Mouse (Mus musculus): ENCODE results near the gene Bicra.
A peak's percentile ranks its signal among the peaks of the same experiment; 100 is the strongest.

Gene Bicra

GRCm38 (mm10) chr7:16012576-16013263 is 35.0 kb downstream of the Bicra start:
- DNase-seq = peak; percentile 56

- DNase-seq = no peak
These were observed 36.2 kb downstream of the Bicra start for GRCm38 (mm10) chr7:16011418-16012085.

DNA sequence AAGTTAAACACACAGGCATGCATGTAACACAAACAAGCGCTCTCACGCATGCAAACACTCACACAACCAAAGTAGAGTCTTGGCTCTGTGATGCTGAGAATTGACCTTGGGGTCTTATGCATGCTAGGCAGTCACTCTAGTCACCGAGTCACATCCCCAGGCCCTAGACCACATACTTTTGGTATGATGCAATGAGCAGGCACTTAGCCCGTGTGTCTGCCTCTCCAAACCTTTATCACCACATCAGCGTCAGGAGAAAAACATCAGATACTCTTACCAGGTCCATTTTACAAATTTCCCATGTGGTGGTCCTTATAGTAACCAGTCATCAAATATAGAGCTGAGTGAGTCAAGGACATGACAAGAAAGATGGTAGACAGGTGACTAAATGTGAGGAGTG is 37.1 kb downstream of the Bicra start:
- DNase-seq = no peak

DNA sequence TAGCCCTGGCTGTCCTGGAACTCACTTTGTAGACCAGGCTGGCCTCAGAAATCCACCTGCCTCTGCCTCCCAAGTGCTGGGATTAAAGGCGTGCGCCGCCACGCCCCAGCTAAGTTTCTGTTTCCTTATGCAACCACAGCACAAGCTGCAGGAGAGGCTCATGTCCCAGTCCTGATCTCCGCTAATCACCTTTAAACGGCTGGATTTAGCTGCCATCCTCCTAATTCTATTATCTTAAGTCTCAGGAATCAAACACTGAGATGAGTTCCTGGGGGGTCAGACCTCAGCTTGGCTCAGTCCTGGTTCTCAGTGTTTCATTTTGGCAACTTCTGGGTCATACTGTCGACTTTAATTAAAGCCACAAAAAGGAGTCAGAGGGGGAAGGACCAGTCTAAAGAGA is 38.1 kb downstream of the Bicra start:
- no peak for DNase-seq

- DNase-seq = no peak
These were observed 42.7 kb downstream of the Bicra start for GRCm38 (mm10) chr7:16005020-16005419.

DNA sequence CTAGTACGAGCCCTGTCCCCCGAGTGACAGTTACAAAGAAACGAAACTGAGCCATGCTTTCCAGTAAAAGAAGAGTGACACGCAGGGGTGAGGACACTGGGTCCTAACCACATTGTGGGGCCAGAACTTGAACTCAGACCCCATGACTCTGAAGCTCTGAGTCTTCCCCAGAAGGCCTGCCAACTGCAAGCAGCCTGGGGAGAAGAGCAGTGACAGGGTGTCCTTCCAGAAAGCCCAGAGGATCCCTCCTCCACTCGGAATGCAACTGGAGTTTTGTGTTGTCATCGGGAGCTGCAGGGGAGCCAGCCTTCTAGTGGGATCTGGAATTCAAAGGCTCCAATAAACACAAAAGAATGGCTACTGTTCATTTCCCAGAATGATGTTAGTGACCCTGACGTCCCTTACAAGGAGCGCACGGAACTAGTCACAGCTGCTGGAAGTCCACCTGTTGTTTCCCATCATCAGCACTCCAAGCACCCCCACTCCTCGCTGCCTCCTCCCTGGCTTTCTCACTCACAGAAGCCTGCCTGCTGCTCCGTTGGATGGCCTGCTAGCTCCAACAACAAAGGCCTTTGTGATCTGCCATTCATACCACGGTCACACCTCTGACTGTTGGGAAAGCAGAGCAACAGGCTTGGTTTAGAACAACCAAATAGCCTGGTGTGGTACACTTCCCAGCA is 43.4 kb downstream of the Bicra start:
- DNase-seq = no peak

DNA sequence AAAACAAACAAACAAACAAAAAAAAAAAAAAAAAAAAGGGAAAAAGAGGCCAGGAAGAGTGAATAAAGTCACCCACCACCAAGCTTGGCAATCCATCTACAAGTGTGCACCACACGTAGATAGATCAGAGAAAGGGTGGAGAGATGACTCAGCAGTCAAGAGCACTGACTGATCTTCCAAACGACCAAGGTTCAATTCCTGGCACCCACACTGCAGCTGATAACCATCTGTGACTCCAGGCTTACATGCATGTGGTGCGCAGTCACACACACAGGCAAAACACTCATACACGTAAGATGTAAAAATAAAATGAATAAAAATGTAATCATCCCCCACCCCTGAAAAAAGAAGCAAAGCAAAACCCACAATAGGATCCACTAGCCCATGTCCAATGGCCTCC is 44.7 kb downstream of the Bicra start:
- no peak for DNase-seq

GRCm38 (mm10) chr7:16002171-16002570 is 45.5 kb downstream of the Bicra start:
- DNase-seq = no peak

- DNase-seq = peak; percentile 45
These were observed 46.0 kb downstream of the Bicra start for GRCm38 (mm10) chr7:16001691-16002090.

DNA sequence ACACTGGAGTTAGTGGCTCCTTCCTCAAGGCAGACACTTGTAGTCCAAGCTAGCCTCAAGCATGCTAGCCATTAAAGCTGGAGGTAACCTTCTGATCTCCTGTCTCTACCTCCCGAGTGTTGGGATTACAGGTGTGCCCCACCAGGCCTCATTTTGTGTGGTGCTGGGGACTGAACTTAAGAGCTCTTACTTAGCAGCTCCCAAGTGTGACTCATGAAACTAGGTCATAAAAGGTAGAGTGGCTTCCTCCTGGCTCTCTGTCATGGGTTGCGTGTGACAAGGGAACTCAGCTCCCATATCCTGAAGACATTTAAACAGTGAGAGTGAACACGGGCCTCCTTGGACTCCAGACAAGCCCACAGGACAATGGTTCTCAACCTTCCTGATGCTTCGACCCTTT is 53.9 kb downstream of the Bicra start:
- DNase-seq = no peak

- no peak for DNase-seq
These were observed 54.6 kb downstream of the Bicra start for GRCm38 (mm10) chr7:15993152-15993551.

DNA sequence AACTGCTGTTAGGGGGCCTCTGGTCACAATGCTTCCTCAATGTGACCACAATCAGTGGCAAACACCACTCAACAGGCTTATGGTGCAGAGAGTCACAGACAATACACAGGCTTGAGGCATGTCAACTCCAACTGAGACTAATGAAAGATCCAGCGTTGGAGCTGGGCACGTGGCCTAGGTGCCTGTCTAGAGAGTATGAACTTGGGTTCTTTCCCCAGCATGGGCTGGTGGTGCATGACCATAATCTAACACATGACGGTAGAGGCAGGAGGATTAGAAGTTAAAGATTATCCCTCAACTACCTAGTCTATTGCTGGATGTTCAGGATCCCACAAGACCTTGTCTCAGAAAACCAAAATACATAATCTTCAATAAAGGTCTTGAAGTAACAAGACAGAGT is 56.0 kb downstream of the Bicra start:
- DNase-seq = no peak

DNA sequence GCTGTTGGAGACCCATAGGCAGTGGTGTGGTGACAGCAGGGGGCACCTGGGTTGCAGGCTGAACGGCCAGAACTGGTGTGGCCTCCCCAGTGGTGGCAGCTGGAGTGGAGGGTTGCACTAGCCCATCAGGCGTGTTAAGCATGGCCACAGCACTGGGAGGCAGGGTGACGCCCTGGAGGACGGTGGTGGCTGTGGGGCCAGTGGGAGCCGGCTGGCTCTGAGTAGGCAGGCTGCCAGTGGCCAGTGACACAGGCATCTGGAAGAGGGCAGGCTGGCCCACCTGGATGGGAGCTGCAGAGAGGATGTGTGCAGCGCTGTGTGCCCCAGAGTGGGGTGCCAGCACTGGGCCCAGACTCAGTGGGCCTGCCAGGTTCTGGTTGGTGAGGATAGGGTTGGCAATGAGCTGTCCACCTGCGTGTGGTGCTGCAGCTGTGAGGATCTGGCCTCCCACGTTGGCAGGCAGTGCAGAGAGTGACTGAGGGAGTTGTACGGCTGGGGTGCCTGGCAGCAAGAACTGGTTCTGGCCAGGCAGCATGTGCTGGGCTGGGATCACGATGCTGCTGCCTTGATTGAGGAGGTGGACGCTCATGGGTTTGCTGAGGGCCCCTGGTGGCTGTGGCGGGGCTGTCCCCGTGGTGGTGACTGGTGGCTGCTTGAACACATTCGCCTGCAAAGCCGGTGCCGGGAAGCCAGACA is 59.9 kb downstream of the Bicra start:
- DNase-seq = no peak

DNA sequence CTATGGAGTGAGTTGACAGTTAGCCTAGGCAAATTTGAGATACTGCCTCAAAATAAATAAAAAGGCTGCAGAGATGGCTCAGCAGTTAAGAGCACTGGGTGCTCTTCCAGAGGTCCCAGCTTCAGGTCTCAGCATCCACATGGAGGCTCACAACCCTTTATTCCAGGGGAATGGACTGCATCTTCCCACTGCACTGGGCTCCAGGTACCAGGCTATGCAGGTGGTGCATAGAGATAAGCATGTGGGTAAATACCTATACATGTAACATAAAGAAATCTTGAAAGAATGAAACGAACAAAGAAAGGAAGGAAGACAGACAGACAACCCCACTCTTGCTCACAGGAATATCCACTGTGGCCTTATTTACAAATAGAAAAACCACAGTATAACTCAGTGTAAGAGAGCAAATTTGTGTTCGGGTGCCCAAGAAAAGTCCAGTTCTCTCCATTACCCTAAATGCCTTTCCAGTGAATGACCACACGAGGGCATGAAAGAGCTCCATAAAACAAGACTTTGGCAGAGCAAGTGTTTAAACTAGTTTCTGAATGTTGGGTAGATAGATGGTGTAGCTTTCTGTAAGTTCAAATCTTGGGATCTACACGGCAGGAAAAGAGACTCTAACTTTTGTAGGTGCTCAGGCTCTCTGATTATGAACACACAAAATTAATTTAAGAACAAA is 64.9 kb downstream of the Bicra start:
- DNase-seq = peak; percentile 46

DNA sequence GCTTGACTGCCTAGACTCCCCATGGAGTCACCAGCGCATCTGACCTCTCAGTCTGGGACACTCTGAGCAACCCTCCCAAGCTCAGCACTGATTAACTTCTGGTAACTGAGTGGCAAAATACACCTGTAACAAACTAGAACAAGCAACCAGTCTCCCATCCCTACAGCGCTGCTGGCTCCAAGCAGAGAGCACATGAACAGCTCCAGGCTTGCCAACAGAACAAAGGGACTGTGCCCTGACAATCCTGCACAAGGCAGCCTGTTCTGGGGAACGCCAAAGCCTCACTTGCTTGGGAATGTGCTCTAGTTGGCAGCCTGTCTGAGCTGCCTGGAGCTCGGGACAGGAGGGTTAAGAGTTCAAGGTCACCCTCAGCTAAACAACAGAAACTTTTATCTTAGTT is 66.2 kb downstream of the Bicra start:
- DNase-seq = no peak

DNA sequence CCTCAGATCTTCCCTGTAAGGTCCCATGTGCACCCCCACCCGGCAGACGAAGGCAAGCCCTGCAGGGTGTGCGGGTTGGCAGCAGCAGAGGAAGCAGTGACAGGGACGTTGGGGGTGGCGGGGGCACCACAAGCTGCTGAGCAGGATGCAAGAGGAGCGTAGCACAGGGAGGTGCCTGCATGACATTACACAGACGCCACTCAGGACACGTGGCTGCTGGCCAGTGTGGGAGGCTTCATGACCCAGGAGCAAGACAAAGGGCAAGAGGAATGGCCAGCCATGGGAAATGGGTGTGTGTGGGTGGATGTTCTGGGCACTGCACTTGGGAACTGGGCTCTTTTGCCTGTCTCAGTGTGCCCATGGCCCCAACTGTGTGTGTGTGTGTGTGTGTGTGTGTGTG is 67.5 kb downstream of the Bicra start:
- no peak for DNase-seq

GRCm38 (mm10) chr7:15975904-15976303 is 71.8 kb downstream of the Bicra start:
- peak; percentile 46 for DNase-seq

DNA sequence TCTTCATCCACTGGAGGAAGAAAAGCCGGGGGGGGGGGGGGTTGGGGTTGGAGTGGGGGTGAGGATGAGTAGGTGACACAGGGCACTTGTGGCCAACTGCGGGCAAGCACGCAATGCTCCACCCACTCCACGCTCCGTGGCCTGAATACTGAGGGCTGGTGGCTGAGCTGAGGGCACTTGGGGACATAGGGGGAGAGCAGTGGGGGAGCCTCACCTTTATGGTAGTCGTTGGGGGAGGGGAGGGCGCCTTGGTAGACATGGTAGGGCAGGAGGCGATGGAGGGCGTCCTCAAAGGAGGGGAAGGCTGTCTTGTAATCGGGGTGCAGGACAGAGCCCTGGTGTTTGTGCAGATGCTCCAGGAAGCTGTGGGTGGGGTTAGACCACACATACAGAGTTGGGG is 72.3 kb downstream of the Bicra start:
- DNase-seq = peak; percentile 37

DNA sequence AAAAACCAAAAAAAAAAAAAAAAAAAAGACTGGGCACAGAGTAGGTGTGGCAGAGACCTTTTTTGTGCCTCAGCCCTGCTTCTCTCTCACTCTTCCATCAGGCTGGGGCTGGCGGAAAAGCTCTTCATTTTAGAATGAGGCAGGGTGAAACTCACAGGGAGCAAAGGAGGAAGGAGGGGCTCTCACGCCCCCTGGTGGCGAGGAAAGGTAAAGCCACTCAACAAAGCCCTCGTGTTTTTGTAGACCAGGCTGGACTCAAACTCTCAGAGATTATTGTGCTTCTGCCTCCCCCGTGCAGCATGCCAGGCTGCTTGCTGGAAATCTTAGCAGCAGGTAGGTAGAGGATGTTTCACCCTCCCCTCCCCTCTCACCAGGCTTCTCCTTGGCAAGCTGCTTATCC is 73.0 kb downstream of the Bicra start:
- peak; percentile 63 for DNase-seq

- no peak for DNase-seq
These were observed 75.5 kb downstream of the Bicra start for GRCm38 (mm10) chr7:15972247-15972646.

- DNase-seq = no peak
These were observed 78.0 kb downstream of the Bicra start for GRCm38 (mm10) chr7:15969674-15970073.

DNA sequence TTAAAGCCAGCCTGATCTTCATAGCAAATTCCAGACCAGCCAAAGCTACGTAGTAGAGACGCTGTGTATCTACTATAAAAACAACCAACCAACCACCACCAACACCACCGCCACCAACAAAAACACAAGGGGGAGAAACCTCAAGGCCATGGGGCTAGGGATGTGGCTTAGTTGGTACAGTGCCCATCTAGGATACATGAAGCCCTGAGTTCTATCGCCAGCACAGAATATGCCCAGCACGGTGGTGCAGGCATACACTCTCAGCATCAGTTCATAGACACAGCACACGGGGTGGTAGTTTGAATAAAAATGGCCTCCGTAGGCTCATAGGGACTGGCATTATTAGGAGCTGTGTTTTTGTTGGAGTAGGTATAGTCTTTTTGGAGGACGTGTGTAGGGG is 79.4 kb downstream of the Bicra start:
- DNase-seq = no peak

GRCm38 (mm10) chr7:15967312-15967711 is 80.4 kb downstream of the Bicra start, which contains the start of gene Ehd2:
Ehd2 (minus strand) TSS chr7:15967567.
- DNase-seq = peak; percentile 69
